8 mouse cellular contexts compared by ENCODE assay signal in the genomic region with DNA sequence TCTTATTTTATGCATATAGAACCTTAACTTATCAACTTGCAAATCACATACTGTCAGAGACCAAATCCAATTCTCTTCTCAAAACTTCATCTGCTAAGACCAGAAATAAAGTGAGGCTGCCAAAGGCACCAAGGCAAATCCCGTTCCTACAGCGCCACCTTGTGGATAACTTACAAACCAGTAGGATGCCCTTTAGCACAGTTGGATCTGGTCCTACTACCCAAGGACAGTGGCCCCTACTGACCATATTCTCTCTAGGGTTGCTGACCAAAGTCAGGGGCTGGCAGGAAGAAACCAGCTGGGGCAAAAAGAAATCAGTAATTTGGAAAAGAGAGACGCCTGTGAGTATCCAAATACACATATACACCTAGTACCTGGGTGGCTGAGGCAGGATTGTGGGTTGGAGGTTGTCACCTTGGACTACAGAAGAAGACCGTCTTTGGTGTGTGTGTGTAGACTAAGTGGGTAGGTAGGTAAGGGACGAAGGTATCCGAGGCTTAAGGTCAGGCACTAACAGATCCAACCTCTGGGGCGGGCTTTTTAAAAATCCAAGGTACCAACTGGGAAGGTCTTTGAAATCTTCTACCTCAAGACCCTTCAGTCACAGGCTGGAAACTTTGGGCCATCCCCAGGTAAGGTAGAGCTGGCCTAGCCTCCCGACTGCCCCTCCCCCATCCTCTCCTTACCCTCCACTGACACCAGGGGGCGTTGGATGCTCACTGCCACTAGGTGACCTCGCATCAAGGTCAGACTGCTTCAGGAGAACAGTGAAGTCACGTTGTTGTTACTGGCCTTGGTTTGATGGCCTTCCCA. TPM values are rescaled to one million over a fixed set of nuclear protein-coding genes. Genes with fewer than 3 reads are reported as not detected.
A peak's percentile ranks its signal among the peaks of the same experiment; 100 is the strongest.
DNase-seq lines count a peak whose midpoint lies in the region; ATAC-seq and TF ChIP-seq lines count a peak whose summit lies in the region.

No protein-coding gene starts in this region.

- peak; percentile 48; the same call in 1 of the 2 replicates for ATAC-seq in limb, embryonic 14.5 days (ENCODE audit: low FRiP score, low read depth)
- peak; percentile 51 for ATAC-seq in stomach, postnatal 0 days (ENCODE audit: low FRiP score, low TSS enrichment)

- no peak overlapping the region for H3K4me2 ChIP-seq in limb, embryonic 14.5 days (replicated peaks; ENCODE audit: low read depth, low read length, severe bottlenecking)
- H3K4me2 ChIP-seq in stomach, postnatal 0 days (replicated peaks; ENCODE audit: low read depth) = no peak overlapping the region

- H3K27ac ChIP-seq in limb, embryonic 14.5 days (replicated peaks; ENCODE audit: low read depth, low read length) = no peak overlapping the region
- no peak overlapping the region for H3K27ac ChIP-seq in stomach, postnatal 0 days (replicated peaks)

- H3K4me1 ChIP-seq in limb, embryonic 14.5 days (ENCODE audit: control insufficient read depth, insufficient read depth, low read length) = no peaks in the 10 kb centered on the region
- H3K4me1 ChIP-seq in stomach, postnatal 0 days (replicated peaks; ENCODE audit: control insufficient read depth, insufficient read depth) = no peaks in the 10 kb centered on the region

- no peak for TF ChIP-seq EP300 in stomach, postnatal 0 days (optimal IDR thresholded peaks at IDR 0.05)

- peaks cover 39% of the 10 kb centered on the region for H3K36me3 ChIP-seq in limb, embryonic 14.5 days (ENCODE audit: control insufficient read depth, insufficient read depth, low read length)
- H3K36me3 ChIP-seq in stomach, postnatal 0 days (ENCODE audit: control insufficient read depth, insufficient read depth, low read length) = peaks cover 17% of the 10 kb centered on the region

- peak; percentile 92 for TF ChIP-seq CTCF in stomach, postnatal 0 days (IDR thresholded peaks at IDR 0.05; ENCODE audit: low read depth)

- WGBS in limb, embryonic 14.5 days = 61% methylated on average over 11 of the region's 11 CpGs
- 57% methylated on average over 11 of the region's 11 CpGs for WGBS in stomach, postnatal 0 days

- H3K27me3 ChIP-seq in limb, embryonic 14.5 days (ENCODE audit: control insufficient read depth, insufficient read depth, low read length) = no peaks in the 10 kb centered on the region
- H3K27me3 ChIP-seq in stomach, postnatal 0 days (ENCODE audit: control insufficient read depth, insufficient read depth, low read length) = no peaks in the 10 kb centered on the region

- TF ChIP-seq POLR2A in limb, embryonic 14.5 days (IDR thresholded peaks at IDR 0.05; ENCODE audit: borderline replicate concordance, extremely low read depth, insufficient read depth, insufficient read length) = no peak

- no peak overlapping the region for H3K9ac ChIP-seq in limb, embryonic 14.5 days (ENCODE audit: low read depth, low read length, severe bottlenecking)
- no peak overlapping the region for H3K9ac ChIP-seq in stomach, postnatal 0 days (ENCODE audit: low read length)

- DNase-seq in B cell, adult 2 months = peak; percentile 67 to 72
- peak; percentile 78 for DNase-seq in adrenal gland, adult 8-10 months
- DNase-seq in embryo, embryonic 11 days = peak; percentile 85
- peak; percentile 57 for DNase-seq in heart, adult 8-10 months (ENCODE audit: low spot score)
- peak; percentile 90 for DNase-seq in kidney, adult 9 months
- peak; percentile 91 for DNase-seq in limb, embryonic 14.5 days (ENCODE audit: low spot score)
- peak; percentile 85 for DNase-seq in naive thymus-derived CD4-positive, alpha-beta T cell, adult 2 months (ENCODE audit: low read depth)
- DNase-seq in stomach, postnatal 0 days (ENCODE audit: low spot score) = peak; percentile 69

- H3K9me3 ChIP-seq in limb, embryonic 14.5 days (ENCODE audit: control insufficient read depth, low read length) = no peaks in the 10 kb centered on the region
- no peaks in the 10 kb centered on the region for H3K9me3 ChIP-seq in stomach, postnatal 0 days (ENCODE audit: control insufficient read depth, low read length)

- H3K4me3 ChIP-seq in limb, embryonic 14.5 days (replicated peaks; ENCODE audit: low read length) = no peak overlapping the region
- H3K4me3 ChIP-seq in stomach, postnatal 0 days (ENCODE audit: low read depth, low read length) = no peak overlapping the region

RNA-seq across cellular contexts. Expression of a gene that starts 25.9 kb away (rescaled TPM):
- 100 to 1,000 TPM; 375 to 489 (median 428) TPM for total RNA-seq in adrenal gland, adult 8-10 months (2022)
- total RNA-seq in heart, adult 8-10 months (2022) = 100 to 1,000 TPM; 729 to 925 (median 854) TPM
- polyA plus RNA-seq in limb, embryonic 14.5 days (2012; rRNA removed) = 106 TPM in 2 replicates
- 116 and 123 TPM in 2 replicates for polyA plus RNA-seq in limb, embryonic 14.5 days (2014; fragmentation: Nextera tagmentation; extraction: Ambion mirVana)
- 172 and 176 TPM in 2 replicates for polyA plus RNA-seq in stomach, postnatal 0 days (2015; fragmentation: Nextera tagmentation; extraction: Ambion mirVana)

RNA-seq across cellular contexts. Expression of a gene that starts 57.1 kb away (rescaled TPM):
- total RNA-seq in adrenal gland, adult 8-10 months (2022) = 10 to 100 TPM; 11.6 to 19.1 (median 12.0) TPM
- 10 to 100 TPM; 33.6 to 39.7 (median 37.5) TPM for total RNA-seq in heart, adult 8-10 months (2022)
- 1.2 and 1.4 TPM in 2 replicates for polyA plus RNA-seq in limb, embryonic 14.5 days (2012; rRNA removed)
- 1.7 and 1.8 TPM in 2 replicates for polyA plus RNA-seq in limb, embryonic 14.5 days (2014; fragmentation: Nextera tagmentation; extraction: Ambion mirVana)
- 1.8 and 1.9 TPM in 2 replicates for polyA plus RNA-seq in stomach, postnatal 0 days (2015; fragmentation: Nextera tagmentation; extraction: Ambion mirVana)
